Mouse (Mus musculus) lung, postnatal 0 days (tissue): ENCODE measurements around the gene 1700003F12Rik. TPM values are rescaled to one million over a fixed set of nuclear protein-coding genes. Genes with fewer than 3 reads are reported as not detected.

ENCODE experiments used
- ATAC-seq: fragments of 200-750 bp; cut with Nextera tagmentation; 2 replicates; pipeline ENCODE4 v1.8.0; 2017; ENCODE audit warnings: moderate library complexity
- DNase-seq: peaks from one replicate; pipeline ENCODE4 v3.0.0-alpha.2; 2016; ENCODE audit warnings: low spot score
- H3K27ac ChIP-seq: fragments of 300-500 bp; sonication (generic); 2 replicates; pipeline ENCODE4 v1.5.1; 2014; ENCODE audit warnings: antibody characterized with exemption, mild to moderate bottlenecking, low read length, mixed read lengths
- H3K27me3 ChIP-seq: fragments of 300-500 bp; sonication (generic); replicated peaks from 2 replicates; pipeline ENCODE4 v1.6.1; 2014; ENCODE audit warnings: low read length, mixed read lengths; ENCODE audit not compliant: insufficient read depth
- H3K36me3 ChIP-seq: fragments of 300-500 bp; sonication (generic); 2 replicates; pipeline ENCODE4 v1.6.1; 2014; ENCODE audit warnings: low read length, mixed read lengths; ENCODE audit not compliant: insufficient read depth
- H3K4me1 ChIP-seq: fragments of 300-500 bp; sonication (generic); 2 replicates; pipeline ENCODE4 v1.6.1; 2014; ENCODE audit warnings: antibody characterized with exemption, low read depth, low read length, mixed read lengths; ENCODE audit not compliant: insufficient read depth
- H3K4me2 ChIP-seq: fragments of 300-500 bp; sonication (generic); replicated peaks from 2 replicates; pipeline ENCODE4 v1.6.1; 2014; ENCODE audit warnings: low read depth, mild to moderate bottlenecking, low read length, moderate library complexity, mixed read lengths
- H3K4me3 ChIP-seq: fragments of 300-500 bp; sonication (generic); 2 replicates; pipeline ENCODE4 v1.5.1; 2014; ENCODE audit warnings: low read depth, low read length
- H3K9ac ChIP-seq: fragments of 300-500 bp; sonication (generic); replicated peaks from 2 replicates; pipeline ENCODE4 v1.6.1; 2014; ENCODE audit warnings: low read depth, mild to moderate bottlenecking
- H3K9me3 ChIP-seq: fragments of 300-500 bp; sonication (generic); 2 replicates; pipeline ENCODE4 v1.6.1; 2016; ENCODE audit warnings: low read length, mixed read lengths
- CTCF ChIP-seq: IDR thresholded peaks from 2 replicates; pipeline ENCODE4 v1.5.1; 2016; ENCODE audit warnings: antibody characterized with exemption, mild to moderate bottlenecking
- EP300 ChIP-seq: IDR thresholded peaks from 2 replicates; pipeline ENCODE4 v1.6.1; 2016; ENCODE audit warnings: antibody characterized with exemption, mild to moderate bottlenecking, control low read depth
- WGBS: fragments of 180-500 bp; shearing (Covaris S2); extraction: QIAGEN DNeasy Blood & Tissue Kit; methylation state at CpG from one replicate; pipeline ENCODE4 v1.1.7; 2014; 5-methylcytosine and 5-hydroxymethylcytosine counted together
- polyA plus RNA-seq: library from polyadenylated mRNA; unstranded; fragments of >200 nt; fragmentation: Nextera tagmentation; extraction: Ambion mirVana; gene quantifications from 2 replicates; pipeline ENCODE4 v1.2.1, GENCODE M21; 2015

The 1700003F12Rik gene
- polyA plus RNA-seq, 1 experiment from 2014 or later: 1.3 TPM

DNA sequence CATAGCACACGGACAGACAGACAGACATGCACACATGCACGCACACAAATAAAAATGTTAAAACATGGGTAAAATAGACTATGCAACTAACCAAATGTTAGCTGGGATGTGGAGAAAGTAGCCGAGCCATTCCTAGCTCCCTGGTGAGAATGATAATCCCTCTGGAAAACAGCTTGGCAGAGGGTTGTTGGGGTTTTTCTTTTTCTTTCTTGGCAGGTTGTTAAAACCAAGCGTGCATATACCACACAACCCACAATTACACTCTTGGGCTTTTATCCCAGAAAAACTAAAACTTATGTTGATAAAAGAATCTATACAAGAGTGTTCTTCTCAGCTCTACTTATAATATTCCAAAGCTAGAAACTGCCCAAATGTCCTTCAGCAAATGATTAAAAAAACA, 42.2 kb downstream of the 1700003F12Rik start:
- H3K36me3 ChIP-seq: peaks cover 12% of the 10 kb centered on the region; the same call in 1 of the 2 replicates
- TF ChIP-seq CTCF: no peak
- TF ChIP-seq EP300: no peak
- ATAC-seq: no peak
- no peak overlapping the region for H3K4me3 ChIP-seq
- no peaks in the 10 kb centered on the region for H3K27me3 ChIP-seq
- no peaks in the 10 kb centered on the region for H3K4me1 ChIP-seq
- no peak overlapping the region for H3K4me2 ChIP-seq
- H3K27ac ChIP-seq: no peak overlapping the region
- 82% methylated on average over 4 of the region's 4 CpGs for WGBS
- DNase-seq: no peak
- H3K9ac ChIP-seq: no peak overlapping the region
- no peaks in the 10 kb centered on the region for H3K9me3 ChIP-seq

DNA sequence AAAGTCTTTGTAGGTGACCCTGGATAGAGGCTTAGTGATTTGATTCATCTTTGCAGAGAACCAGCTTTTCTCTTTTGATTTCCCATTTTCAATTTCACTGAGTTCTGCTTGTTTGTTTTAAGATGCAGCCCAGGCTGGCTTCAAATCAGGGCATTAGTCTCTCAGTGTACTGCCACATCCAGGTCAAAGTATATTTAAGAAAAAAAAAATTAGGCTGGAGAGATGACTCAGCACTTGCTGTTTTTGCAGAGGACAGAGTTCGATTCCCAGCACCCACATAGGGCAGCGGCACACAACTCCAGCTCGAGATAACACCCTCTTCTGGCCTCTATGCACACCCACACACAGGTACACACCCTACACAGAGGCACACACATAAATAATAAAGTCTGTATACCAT, 44.4 kb downstream of the 1700003F12Rik start:
- no peak overlapping the region for H3K4me3 ChIP-seq
- H3K27ac ChIP-seq: no peak overlapping the region
- no peak for ATAC-seq
- H3K9ac ChIP-seq: no peak overlapping the region
- TF ChIP-seq CTCF (no peak), EP300 (no peak)
- WGBS: 82% methylated on average over 3 of the region's 3 CpGs
- H3K36me3 ChIP-seq: peaks cover 13% of the 10 kb centered on the region; the same call in 1 of the 2 replicates
- DNase-seq: no peak
- no peaks in the 10 kb centered on the region for H3K4me1 ChIP-seq
- no peaks in the 10 kb centered on the region for H3K9me3 ChIP-seq
- H3K4me2 ChIP-seq: no peak overlapping the region
- no peaks in the 10 kb centered on the region for H3K27me3 ChIP-seq

DNA sequence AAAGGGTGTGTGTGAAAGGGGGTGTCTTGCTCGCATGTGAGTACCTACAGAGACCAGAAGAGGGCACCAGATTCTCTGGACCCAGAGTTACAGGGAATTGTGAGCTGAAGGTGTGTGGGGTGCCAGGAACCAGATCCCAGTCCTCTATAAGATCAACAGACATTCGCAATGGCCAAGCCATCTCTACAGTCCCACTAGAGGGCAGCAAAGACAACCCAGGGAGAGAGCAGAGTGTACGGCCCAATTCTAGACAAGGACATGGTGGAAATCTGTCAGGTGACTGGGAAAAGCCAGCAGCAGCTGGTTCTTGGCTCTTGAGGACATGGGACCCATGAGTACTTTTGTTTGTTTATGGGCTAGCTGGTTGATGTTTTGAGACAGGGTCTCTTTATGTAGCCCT, 46.1 kb downstream of the 1700003F12Rik start:
- Histone ChIP-seq H3K4me2 (no peak overlapping the region), H3K4me1 (no peaks in the 10 kb centered on the region), H3K9me3 (no peaks in the 10 kb centered on the region), H3K4me3 (no peak overlapping the region), H3K36me3 (peaks cover 4% of the 10 kb centered on the region; the same call in 1 of the 2 replicates), H3K27ac (no peak overlapping the region), H3K9ac (no peak overlapping the region), H3K27me3 (no peaks in the 10 kb centered on the region)
- DNase-seq (peak; percentile 58), ATAC-seq (peak; percentile 55)
- peak; percentile 78 for TF ChIP-seq CTCF
- no peak for TF ChIP-seq EP300
- WGBS: 62% methylated on average over 3 of the region's 3 CpGs

DNA sequence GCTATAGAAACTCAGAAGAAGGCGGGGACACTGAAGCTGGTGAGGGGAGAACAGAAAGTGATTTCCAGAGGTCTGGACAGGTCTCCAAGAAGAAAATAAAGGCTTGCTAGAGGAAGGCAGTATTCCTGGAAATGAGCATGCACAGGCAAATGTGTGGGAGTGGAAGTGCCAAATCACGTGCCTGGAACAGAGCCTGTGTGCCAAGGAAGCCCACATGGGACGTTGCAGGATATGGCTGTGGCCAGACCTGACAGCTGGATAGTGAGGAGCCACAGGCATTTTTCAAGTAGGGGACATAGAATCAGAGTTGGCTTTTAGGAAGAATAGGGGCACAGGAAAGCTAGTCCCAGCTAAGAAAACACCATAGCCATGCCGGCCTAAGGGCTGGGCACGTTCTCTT, 48.9 kb downstream of the 1700003F12Rik start:
- Histone ChIP-seq H3K9me3 (no peaks in the 10 kb centered on the region), H3K4me3 (no peak overlapping the region), H3K27me3 (no peaks in the 10 kb centered on the region), H3K36me3 (peaks cover 4% of the 10 kb centered on the region; the same call in 1 of the 2 replicates), H3K9ac (no peak overlapping the region), H3K27ac (no peak overlapping the region), H3K4me1 (no peaks in the 10 kb centered on the region), H3K4me2 (no peak overlapping the region)
- no peak for TF ChIP-seq CTCF
- no peak for TF ChIP-seq EP300
- DNase-seq (no peak), ATAC-seq (no peak)
- 80% methylated on average over 5 of the region's 5 CpGs for WGBS

DNA sequence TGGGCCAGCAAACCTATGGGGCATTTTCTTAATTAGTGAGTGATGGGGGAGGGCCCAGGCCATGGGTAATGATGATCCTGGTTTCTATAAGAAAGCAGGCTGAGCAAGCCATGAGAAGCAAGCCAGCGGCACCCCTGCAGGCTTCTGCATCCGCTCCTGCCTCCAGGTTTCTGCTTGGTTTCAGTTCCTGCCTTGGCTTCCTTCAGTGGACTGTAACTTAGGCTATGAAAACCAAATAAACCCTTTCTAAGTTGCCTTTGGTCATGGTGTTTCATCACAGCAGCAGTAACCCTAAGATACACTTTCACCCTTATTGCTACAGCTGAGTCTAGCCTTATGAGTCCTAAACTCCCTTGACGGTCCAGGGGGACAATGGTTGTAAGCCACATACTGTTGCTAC, 50.5 kb downstream of the 1700003F12Rik start:
- Histone ChIP-seq H3K4me1 (no peaks in the 10 kb centered on the region), H3K9ac (no peak overlapping the region), H3K9me3 (no peaks in the 10 kb centered on the region), H3K4me2 (no peak overlapping the region), H3K36me3 (peaks cover 4% of the 10 kb centered on the region; the same call in 1 of the 2 replicates), H3K27ac (no peak overlapping the region), H3K27me3 (no peaks in the 10 kb centered on the region), H3K4me3 (no peak overlapping the region)
- DNase-seq: no peak
- no peak for TF ChIP-seq CTCF
- TF ChIP-seq EP300: no peak
- no peak for ATAC-seq
- WGBS: 86% methylated on average over 3 of the region's 3 CpGs

Other genes starting within 250 kb of the 1700003F12Rik start
- gene Bpifb9b, start 239.9 kb upstream of the 1700003F12Rik start, polyA plus RNA-seq: not detected in 2 replicates
- gene Cdk5rap1, start 174.1 kb upstream of the 1700003F12Rik start, polyA plus RNA-seq: 5.6 and 18.9 TPM in 2 replicates
- 7.7 and 8.0 TPM in 2 replicates for gene Snta1, start 139.0 kb upstream of the 1700003F12Rik start, polyA plus RNA-seq
- gene Cbfa2t2, start 110.6 kb upstream of the 1700003F12Rik start, polyA plus RNA-seq: 14.6 and 16.6 TPM in 2 replicates
- gene Actl10, start 4.7 kb downstream of the 1700003F12Rik start, polyA plus RNA-seq: not detected in 2 replicates
- gene Necab3, start 11.8 kb downstream of the 1700003F12Rik start, polyA plus RNA-seq: 0.81 and 1.4 TPM in 2 replicates
- 5.4 and 7.5 TPM in 2 replicates for gene E2f1, start 22.8 kb downstream of the 1700003F12Rik start, polyA plus RNA-seq
- gene Pxmp4, start 56.6 kb downstream of the 1700003F12Rik start, polyA plus RNA-seq: 29.0 and 33.5 TPM in 2 replicates
- 0.76 and 1.0 TPM in 2 replicates for gene Zfp341, start 66.2 kb downstream of the 1700003F12Rik start, polyA plus RNA-seq
- gene 4930519P11Rik, start 66.4 kb downstream of the 1700003F12Rik start, polyA plus RNA-seq: 0.40 and 0.61 TPM in 2 replicates
- 33.1 and 33.7 TPM in 2 replicates for gene Chmp4b, start 104.6 kb downstream of the 1700003F12Rik start, polyA plus RNA-seq
- not detected in 2 replicates for gene Gm14214, start 222.9 kb downstream of the 1700003F12Rik start, polyA plus RNA-seq
- gene Raly, start 244.0 kb downstream of the 1700003F12Rik start, polyA plus RNA-seq: 23.7 and 26.3 TPM in 2 replicates
- gene a, start 244.3 kb downstream of the 1700003F12Rik start, polyA plus RNA-seq: not detected in 2 replicates